Mouse (Mus musculus): ENCODE results near the gene Ssbp4.

Gene Ssbp4

DNA sequence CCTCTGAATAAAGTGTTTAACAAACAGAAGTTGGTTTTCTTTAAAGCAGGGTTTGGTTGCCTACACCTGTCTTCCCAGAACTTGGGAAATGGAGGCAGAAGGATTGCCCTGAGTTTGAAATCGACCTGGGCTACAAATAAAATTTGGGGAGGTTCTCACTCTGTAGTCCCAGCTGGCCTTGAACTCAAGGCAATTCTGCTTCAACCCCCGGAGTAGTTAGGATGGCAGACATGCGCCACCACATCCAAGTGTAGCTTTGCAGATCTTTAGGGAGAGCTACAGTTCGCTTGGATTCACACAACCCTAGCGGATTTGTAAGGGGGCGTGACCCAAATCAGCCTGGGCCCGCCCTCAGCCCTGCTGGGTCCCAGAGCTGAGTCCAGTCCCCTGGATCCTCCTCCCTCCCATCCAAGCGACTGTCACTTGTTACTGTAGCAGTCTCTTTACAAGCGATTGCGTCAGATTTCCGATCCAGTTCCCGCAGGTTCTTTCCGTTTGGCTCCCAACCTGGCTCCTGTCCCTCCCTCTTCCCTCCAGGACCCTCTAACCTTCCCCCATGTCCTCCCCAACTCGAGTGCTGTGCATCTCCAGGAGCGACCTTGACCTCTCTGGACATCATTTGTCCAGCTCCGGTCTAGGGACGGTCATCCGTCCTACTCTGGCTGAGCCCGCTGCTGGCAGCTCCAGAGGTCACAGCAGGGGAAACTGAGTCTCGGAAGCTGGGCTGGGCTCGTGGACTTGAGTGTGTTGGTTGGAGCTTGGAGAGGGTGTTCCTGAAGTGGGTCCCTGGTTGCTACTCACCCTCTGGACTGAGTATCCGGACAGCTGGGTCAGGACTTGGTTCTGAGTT lies 22.1 kb upstream of the Ssbp4 start:
- no peak for DNase-seq

GRCm38 (mm10) chr8:70629574-70630531 lies 21.2 kb upstream of the Ssbp4 start:
- peak; percentile 86 to 93 for DNase-seq

- peak in 1 of 2 experiments; percentile 23 for DNase-seq
Observed at GRCm38 (mm10) chr8:70628986-70629490, 20.4 kb upstream of the Ssbp4 start.

DNA sequence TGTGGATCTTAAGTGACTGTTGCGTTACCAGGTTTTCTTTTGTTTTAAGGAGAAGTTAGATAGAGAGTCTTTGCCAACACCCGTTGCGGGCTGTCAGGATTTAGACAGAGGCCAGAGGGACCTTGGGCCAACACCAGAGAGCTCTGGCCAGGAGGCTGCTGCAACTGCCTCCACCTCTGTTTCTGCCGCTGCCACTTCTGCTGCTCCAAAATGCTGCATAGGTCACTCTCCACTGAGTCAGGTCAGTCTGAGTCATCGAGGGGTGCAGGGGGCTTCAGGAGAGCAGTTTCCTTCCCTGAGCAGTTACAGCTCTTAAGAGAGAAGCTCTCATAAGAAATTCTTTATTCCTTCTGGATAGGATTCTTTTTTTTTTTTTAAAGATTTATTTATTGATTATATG lies 18.4 kb upstream of the Ssbp4 start:
- DNase-seq, result no peak

GRCm38 (mm10) chr8:70625104-70625503 lies 16.4 kb upstream of the Ssbp4 start:
- DNase-seq, result peak; percentile 38 to 42

- DNase-seq, result no peak
Observed at GRCm38 (mm10) chr8:70622220-70622619, 13.5 kb upstream of the Ssbp4 start.

DNA sequence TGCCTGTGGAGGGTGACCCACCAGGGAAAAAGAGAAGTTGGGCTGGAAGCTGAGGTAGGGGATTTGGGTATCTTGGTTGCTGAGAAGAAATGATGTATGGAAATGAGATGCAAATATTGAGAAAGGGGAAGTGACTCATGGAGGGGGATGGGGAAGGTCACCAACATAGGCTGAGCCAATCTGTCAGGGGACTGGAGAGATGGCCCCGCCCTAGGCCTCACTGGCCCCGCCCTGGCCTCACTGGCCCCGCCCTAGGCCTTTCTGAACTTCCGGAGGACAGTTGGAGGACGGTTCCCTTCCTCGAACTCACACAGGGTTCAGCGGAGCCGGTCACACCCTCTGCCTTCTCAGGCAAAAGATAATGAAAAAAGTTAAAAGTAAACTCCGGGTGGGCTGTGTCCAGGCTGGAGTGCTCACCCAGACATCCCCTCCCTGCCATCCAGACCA lies 10.2 kb upstream of the Ssbp4 start:
- DNase-seq, result no peak

GRCm38 (mm10) chr8:70617985-70618384 lies 9.3 kb upstream of the Ssbp4 start:
- DNase-seq, result no peak

DNA sequence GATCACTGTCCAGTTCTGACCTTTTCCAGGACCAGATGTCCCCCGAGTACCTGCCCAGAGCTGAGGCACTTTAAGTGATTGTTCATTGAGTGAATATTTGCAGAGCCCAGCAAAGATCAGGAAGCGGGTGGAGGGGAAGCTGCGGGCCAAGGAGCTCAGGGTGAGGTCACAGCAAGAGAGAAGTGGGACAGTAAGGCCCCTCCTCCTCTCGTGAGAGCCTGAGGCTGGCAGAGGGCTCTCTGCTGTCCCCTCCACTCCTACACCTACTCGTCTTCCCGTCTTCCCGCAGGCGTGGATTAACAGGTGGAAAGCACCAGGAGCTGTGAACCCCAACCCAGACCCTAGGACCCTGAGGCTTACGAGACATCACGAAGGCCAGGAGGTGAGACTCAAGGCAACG lies 8.0 kb upstream of the Ssbp4 start:
- no peak for DNase-seq

DNA sequence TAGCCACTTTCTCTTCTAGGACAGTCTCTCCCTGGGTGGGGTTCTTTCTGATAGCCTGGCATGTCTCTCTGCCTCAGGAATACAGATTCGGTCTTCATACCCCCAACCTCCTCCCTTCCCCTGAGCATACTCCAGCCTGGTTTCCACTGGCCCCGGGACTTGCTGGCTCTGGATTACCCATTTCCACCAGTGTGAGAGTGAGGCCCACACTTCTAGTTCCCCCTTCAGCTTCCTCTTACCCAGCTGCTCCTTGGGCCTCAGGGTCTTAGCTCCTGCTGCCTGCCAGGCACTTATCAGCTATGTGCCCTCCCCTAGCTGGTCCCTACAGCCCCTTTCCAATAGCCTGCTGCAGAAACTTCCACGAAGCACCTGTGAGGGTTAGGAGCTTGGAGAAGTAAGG lies 7.2 kb upstream of the Ssbp4 start, which contains the start of gene Lrrc25:
Lrrc25 (plus strand) TSS at position 262 of the 400 bp plus-strand sequence.
- DNase-seq, result no peak

DNA sequence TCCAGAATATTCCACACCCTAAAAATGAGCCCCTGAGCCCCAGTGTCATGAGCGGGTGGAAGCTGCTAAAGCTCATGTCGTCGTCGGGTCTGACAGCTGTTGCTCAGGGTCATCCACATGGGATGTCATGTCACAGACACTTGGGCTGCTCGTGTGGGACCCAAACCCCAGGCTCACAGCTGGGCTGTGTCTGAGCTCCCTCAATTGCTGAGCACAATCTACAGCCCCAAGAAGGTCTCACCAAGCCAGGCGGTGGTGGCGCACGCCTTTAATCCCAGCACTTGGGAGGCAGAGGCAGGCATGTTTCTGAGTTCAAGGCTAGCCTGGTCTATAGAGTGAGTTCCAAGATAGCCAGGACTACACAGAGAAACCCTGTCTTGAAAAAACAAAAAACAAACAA lies 6.6 kb upstream of the Ssbp4 start:
- DNase-seq, result no peak

- no peak for DNase-seq
Observed at GRCm38 (mm10) chr8:70614469-70614868, 5.8 kb upstream of the Ssbp4 start.

DNA sequence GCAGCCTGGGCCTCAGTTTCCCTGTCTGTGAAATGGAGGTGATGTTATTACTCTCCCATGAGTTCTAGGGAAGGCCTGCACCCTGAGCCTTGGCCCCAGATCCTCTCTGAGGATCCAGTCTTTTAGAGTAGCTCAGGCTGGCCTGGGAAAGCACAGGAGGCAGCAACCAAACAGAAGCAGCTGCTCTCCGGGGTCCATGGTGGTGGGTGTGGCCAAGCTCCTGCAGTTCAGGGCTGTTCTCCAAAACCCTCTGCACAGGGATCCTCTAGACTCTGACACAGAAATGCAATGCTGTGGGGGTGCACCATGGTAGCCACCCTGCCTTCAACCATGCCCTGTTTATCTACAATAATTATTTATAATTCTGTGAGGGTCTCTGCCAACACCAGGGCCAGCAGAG lies 5.1 kb upstream of the Ssbp4 start:
- no peak for DNase-seq

- peak; percentile 87 to 91 for DNase-seq
Observed at GRCm38 (mm10) chr8:70611849-70612248, 3.2 kb upstream of the Ssbp4 start.

GRCm38 (mm10) chr8:70610796-70611771 lies 2.4 kb upstream of the Ssbp4 start:
- DNase-seq, result peak; percentile 74 to 81

DNA sequence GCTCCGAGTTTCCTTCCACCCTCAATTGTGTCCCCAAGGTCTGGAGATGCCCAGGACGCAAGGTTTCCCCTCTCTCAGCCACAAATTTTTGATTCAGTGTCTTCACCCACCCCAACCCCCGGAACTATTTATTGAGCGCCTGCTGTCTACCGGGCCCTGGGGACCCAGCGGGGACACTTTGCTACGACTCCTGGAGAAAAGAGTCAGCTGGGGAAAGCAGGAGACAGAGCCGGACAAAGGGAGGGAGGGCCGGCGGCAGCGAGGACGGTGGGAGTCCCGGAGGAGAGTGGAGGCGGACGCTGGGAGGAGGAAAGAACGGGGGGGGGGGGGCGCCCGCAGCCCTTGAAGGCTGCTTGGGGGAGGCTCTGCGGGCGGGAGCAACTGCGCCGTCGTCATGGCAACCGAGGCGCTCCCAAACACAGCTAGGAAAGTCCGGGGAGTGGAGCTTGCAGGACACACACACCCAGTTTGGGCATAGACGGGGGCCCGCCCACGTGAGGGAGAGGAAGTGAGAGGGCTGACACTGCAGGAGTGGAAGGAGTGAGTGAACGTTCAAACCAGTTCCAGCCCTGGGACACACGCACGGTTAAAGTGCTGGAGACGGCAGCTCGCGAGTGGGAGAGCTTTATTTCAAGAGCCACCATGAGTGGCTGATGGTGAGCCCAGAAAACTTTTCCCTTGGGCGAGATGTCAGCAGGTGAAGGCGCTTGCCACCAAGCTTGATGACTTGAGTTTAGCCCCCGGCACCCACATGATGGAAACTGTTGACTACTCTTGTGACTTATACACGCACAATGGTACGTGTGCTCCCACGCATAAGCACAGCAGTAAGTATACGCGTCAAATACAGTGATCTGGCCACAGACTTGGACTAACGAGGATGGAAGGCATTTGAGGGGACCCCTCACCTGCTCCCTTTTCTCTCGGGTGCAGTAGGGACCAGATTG lies 1.4 kb upstream of the Ssbp4 start:
- DNase-seq, result peak in 1 of 2 experiments; percentile 19

DNA sequence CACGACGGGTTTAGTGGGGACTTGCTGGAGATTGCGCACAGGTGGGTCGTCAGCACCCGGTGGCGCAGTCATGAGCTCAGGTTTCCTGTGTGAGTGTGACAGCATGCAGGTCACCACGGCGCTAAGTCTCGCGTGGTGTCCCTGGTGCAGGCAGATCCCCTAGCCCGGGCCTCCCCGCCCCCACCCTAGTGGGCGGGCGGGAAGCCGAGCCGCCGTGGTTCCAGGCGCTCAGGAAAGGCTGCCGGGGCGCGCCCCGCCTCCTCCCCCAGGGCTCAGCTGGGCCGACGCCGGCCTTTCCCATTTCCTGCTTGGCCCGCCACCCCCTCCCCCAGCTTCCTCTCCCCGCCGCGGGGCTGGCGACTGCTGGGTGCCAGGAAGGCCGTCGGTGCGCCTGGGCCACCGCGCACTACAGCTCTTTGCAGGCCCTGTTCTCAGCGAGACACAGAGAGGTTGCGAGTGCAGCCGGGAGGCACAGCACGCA lies 736 bp upstream of the Ssbp4 start:
- DNase-seq, result peak in 1 of 2 experiments; percentile 16

GRCm38 (mm10) chr8:70607898-70608748 lies 549 bp downstream of the Ssbp4 start:
- peak; percentile 45 to 64 for DNase-seq

- DNase-seq, result peak in 1 of 2 experiments; percentile 13
Observed at GRCm38 (mm10) chr8:70607603-70607897, 1.1 kb downstream of the Ssbp4 start.
